Mouse (Mus musculus): Measurements from ENCODE around the gene 4931414P19Rik. TPM values are rescaled to one million over a fixed set of nuclear protein-coding genes. Genes with fewer than 3 reads are reported as not detected.

4931414P19Rik gene
- polyA plus RNA-seq (2012; fragmentation: generic; extraction: Trizol) = 6.0 TPM
- long read RNA-seq, experiment 1, partial matches to known transcripts = 0 of 4 reads
- long read RNA-seq, experiment 1, other reads (novel, unspliced or antisense) = 1 of 4 reads
- long read RNA-seq, experiment 2, transcript 4931414P19Rik-201 (7 exons, 2,670 nt) = major isoform, 8 of 14 reads
- long read RNA-seq, experiment 2, partial matches to known transcripts = 0 of 14 reads
- long read RNA-seq, experiment 2, other reads (novel, unspliced or antisense) = 6 of 14 reads

DNA sequence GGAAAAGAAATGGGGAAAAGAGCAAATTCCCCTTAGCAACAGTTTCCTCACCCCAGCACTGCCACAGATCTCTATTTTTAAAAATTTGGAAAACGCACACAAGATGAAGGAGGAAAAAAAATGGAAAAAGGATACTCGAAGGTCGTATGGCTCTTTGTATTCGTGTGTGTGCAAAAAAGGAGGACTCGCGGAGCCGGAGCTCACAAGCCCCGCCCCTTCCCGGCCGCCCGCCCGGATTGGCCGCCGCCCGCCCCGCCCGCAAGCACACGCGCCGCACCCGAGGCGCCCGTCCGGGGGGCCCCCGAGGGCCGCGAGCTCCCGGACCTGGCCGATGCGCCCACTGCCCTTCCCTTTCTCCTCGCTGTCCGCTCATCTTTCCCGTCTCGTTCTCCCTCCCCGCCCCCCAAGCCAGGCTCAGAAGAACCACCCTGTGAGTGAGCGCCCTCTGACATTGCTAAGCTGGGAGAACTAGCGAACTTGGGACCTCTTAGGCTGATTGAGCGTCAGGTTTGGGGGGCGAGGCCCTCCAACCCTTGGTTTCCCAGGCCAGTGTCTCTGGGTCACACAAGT, at the start of gene 4931414P19Rik:
TSS of gene 4931414P19Rik (minus strand) at position 242 of the 570 bp plus-strand sequence.
- Histone ChIP-seq H3ac (ENCODE audit: control insufficient read depth, insufficient read length, low read depth) (peak within 1 kb of the TSS; percentile 43), H3K79me3 (ENCODE audit: low read depth) (no peaks in the 10 kb centered on the region), H3K36me3 (ENCODE audit: control insufficient read depth, insufficient read depth) (peaks cover 10% of the 10 kb centered on the region), H3K79me2 (ENCODE audit: control insufficient read depth, insufficient read depth) (no peaks in the 10 kb centered on the region), H3K4me3 (ENCODE audit: insufficient read depth, poor library complexity, severe bottlenecking) (peak within 1 kb of the TSS; percentile 31), H3K27me3 (ENCODE audit: control insufficient read depth, insufficient read depth, insufficient read length) (no peaks in the 10 kb centered on the region)
- TF ChIP-seq CTCF (IDR thresholded peaks at IDR 0.05; ENCODE audit: control insufficient read depth, insufficient read depth, insufficient read length) (no peak), MYOG (IDR thresholded peaks at IDR 0.05; ENCODE audit: control insufficient read depth, extremely low read depth, insufficient read length) (no peak), MAX (IDR thresholded peaks at IDR 0.05) (no peak), CEBPB (IDR thresholded peaks at IDR 0.05; ENCODE audit: low read depth) (no peak), MYOD1 (IDR thresholded peaks at IDR 0.05; ENCODE audit: control insufficient read depth, insufficient read length, low read depth) (no peak), FOSL1 (IDR thresholded peaks at IDR 0.05; ENCODE audit: insufficient read depth, low read length, poor library complexity, severe bottlenecking) (no peak)

DNA sequence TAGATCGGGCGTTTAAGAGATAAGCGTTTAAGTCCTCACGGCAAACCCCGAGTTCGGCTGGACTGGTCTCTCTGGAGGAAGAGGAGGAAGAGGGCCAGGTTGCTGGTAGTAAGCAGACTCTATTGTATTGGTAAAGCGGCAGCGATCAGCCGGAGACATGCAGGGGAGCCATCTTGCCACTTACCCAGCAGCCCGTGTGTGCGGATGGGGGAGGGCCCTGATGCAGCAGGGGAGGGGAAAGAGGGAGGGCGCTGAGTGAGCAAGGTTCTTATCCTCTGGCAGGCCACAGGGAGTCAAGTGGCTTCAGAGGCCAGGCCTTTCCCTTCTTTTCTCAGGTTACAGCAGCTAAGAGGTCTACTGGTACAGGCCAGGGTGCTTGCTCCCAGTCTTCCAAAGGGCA, 47.7 kb upstream of the 4931414P19Rik start:
- TF ChIP-seq FOSL1 (IDR thresholded peaks at IDR 0.05; ENCODE audit: insufficient read depth, low read length, poor library complexity, severe bottlenecking) = no peak
- TF ChIP-seq MAX (IDR thresholded peaks at IDR 0.05) = peak; percentile 49
- peaks cover 50% of the 10 kb centered on the region for H3K79me2 ChIP-seq (ENCODE audit: control insufficient read depth, insufficient read depth)
- H3ac ChIP-seq (ENCODE audit: control insufficient read depth, insufficient read length, low read depth) = peak overlapping the region; percentile 68
- no peaks in the 10 kb centered on the region for H3K27me3 ChIP-seq (ENCODE audit: control insufficient read depth, insufficient read depth, insufficient read length)
- H3K36me3 ChIP-seq (ENCODE audit: control insufficient read depth, insufficient read depth) = peaks cover 66% of the 10 kb centered on the region
- peaks cover 34% of the 10 kb centered on the region for H3K79me3 ChIP-seq (ENCODE audit: low read depth)
- peak overlapping the region; percentile 79 for H3K4me3 ChIP-seq (ENCODE audit: insufficient read depth, poor library complexity, severe bottlenecking)

DNA sequence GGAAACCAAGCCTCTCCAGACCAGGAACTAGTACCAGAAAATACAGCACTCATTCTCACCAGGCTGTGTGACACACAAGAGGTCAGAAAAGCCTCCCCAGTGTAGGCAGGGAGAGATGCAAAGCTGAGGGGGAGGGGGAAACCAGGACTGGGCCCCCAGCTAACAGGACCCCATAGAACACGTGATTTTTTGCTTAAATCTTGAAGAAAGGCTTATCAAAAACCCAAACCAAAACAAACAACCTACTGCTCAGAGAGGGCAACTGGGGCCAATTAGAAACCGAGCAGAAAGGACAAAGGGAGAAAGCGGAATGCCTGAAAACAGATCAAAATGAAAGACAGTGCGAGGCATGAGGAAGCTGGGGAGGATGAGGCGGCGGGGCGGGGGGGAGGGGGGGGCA, 47.0 kb upstream of the 4931414P19Rik start:
- Histone ChIP-seq H3K4me3 (ENCODE audit: insufficient read depth, poor library complexity, severe bottlenecking) (peak overlapping the region; percentile 79), H3K36me3 (ENCODE audit: control insufficient read depth, insufficient read depth) (peaks cover 67% of the 10 kb centered on the region), H3K79me3 (ENCODE audit: low read depth) (peaks cover 39% of the 10 kb centered on the region), H3ac (ENCODE audit: control insufficient read depth, insufficient read length, low read depth) (peak overlapping the region; percentile 41), H3K27me3 (ENCODE audit: control insufficient read depth, insufficient read depth, insufficient read length) (no peaks in the 10 kb centered on the region), H3K79me2 (ENCODE audit: control insufficient read depth, insufficient read depth) (peaks cover 56% of the 10 kb centered on the region)
- TF ChIP-seq FOSL1 (IDR thresholded peaks at IDR 0.05; ENCODE audit: insufficient read depth, low read length, poor library complexity, severe bottlenecking) = no peak
- TF ChIP-seq CTCF (IDR thresholded peaks at IDR 0.05; ENCODE audit: control insufficient read depth, insufficient read depth, insufficient read length) = no peak
- no peak for TF ChIP-seq USF1 (IDR thresholded peaks at IDR 0.05; ENCODE audit: low read depth)
- TF ChIP-seq MAX (IDR thresholded peaks at IDR 0.05) = no peak
- no peak for TF ChIP-seq CEBPB (IDR thresholded peaks at IDR 0.05; ENCODE audit: low read depth)
- no peak for TF ChIP-seq MYOG (IDR thresholded peaks at IDR 0.05; ENCODE audit: control insufficient read depth, extremely low read depth, insufficient read length)
- no peak for TF ChIP-seq MYOD1 (IDR thresholded peaks at IDR 0.05; ENCODE audit: control insufficient read depth, insufficient read length, low read depth)

DNA sequence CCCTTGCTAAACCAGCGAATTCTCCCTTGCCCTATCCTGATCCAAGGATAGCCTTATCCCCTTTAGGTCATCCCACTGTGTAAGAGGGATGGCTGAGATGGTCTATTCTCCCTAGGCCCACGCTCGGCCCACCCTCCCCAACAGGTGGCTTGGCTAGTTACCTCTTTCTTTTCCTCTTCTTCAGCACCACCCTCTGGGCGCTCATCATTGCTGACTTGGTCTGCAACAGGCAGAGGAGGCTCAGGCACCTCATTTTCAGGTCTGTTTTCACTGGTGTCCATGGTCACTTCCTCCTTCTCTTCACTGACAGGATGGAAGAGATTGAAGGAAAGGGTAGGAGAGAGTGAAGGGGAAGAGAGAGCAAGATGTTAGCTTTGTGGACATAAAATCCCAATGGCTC, 45.8 kb upstream of the 4931414P19Rik start:
- H3K36me3 ChIP-seq (ENCODE audit: control insufficient read depth, insufficient read depth) = peaks cover 70% of the 10 kb centered on the region
- TF ChIP-seq CEBPB (IDR thresholded peaks at IDR 0.05; ENCODE audit: low read depth) = no peak
- TF ChIP-seq USF1 (IDR thresholded peaks at IDR 0.05; ENCODE audit: low read depth) = no peak
- no peak overlapping the region for H3K4me3 ChIP-seq (ENCODE audit: insufficient read depth, poor library complexity, severe bottlenecking)
- H3K79me2 ChIP-seq (ENCODE audit: control insufficient read depth, insufficient read depth) = peaks cover 62% of the 10 kb centered on the region
- no peak overlapping the region for H3ac ChIP-seq (ENCODE audit: control insufficient read depth, insufficient read length, low read depth)
- no peaks in the 10 kb centered on the region for H3K27me3 ChIP-seq (ENCODE audit: control insufficient read depth, insufficient read depth, insufficient read length)
- H3K79me3 ChIP-seq (ENCODE audit: low read depth) = peaks cover 39% of the 10 kb centered on the region

DNA sequence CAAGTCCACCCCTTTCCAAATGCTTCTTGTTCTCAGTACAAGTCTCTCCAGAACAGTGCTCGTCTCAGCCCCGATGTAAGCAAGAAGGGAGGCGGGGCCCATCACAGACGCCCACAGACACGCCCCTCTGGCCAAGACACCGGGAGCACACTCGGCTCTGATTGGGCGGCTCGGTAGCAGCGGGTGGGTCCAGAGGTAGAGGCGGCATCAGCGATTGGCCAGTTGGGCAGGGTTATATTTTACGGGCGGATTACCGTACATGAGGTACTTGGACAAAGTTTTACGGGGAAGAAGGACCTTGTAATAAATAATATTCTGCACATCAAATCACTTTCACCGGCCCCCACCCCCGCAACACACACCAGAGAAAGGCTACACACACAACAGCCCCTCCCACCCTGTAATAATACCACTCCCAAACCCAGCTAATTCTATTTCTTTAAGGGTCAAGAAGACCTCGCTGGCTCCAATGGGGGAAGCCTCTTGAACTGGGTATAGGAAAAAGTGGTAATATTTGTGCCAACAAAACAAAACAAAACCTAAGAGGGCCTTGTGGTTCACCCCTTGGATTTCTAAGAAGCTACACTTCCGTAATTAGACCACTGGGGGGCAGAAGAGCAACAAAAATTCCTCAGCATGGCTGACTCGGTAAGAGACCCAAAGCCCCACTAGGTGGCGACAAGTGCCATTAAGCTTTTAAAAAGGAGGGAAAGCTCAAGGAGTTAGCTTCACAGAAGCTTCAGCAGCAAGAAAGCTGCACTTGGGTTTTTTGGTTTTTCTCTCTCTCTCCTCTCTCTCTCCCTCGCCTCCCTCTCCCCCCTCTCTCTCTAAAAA, 45.0 kb upstream of the 4931414P19Rik start:
- TF ChIP-seq FOSL1 (IDR thresholded peaks at IDR 0.05; ENCODE audit: insufficient read depth, low read length, poor library complexity, severe bottlenecking) = no peak
- no peak for TF ChIP-seq USF1 (IDR thresholded peaks at IDR 0.05; ENCODE audit: low read depth)
- TF ChIP-seq CEBPB (IDR thresholded peaks at IDR 0.05; ENCODE audit: low read depth) = no peak
- TF ChIP-seq MAX (IDR thresholded peaks at IDR 0.05) = peak; percentile 42
- peak; percentile 68 for TF ChIP-seq CTCF (IDR thresholded peaks at IDR 0.05; ENCODE audit: control insufficient read depth, insufficient read depth, insufficient read length)
- peaks cover 62% of the 10 kb centered on the region for H3K79me2 ChIP-seq (ENCODE audit: control insufficient read depth, insufficient read depth)
- H3K79me3 ChIP-seq (ENCODE audit: low read depth) = peaks cover 39% of the 10 kb centered on the region
- no peaks in the 10 kb centered on the region for H3K27me3 ChIP-seq (ENCODE audit: control insufficient read depth, insufficient read depth, insufficient read length)
- no peak overlapping the region for H3K4me3 ChIP-seq (ENCODE audit: insufficient read depth, poor library complexity, severe bottlenecking)
- H3K36me3 ChIP-seq (ENCODE audit: control insufficient read depth, insufficient read depth) = peaks cover 72% of the 10 kb centered on the region
- H3ac ChIP-seq (ENCODE audit: control insufficient read depth, insufficient read length, low read depth) = no peak overlapping the region

DNA sequence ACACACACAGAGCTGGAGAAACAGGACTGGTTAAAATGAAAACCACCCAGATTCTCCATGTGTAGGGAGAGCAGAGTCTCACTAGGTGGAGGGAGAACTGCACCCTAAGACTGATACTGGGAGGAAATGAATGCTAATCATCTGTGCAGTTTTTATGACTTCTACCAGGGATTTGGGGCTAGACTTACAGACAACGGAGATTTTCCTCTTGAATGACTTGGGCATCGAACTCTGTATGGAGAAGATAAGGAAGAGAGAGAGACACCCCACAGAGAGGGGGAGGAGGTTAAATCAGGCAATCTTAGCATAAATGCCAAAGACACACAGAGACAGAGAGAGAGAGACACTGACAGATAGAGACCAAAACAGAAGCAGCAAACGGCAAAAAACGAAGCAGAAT, 42.1 kb upstream of the 4931414P19Rik start:
- no peaks in the 10 kb centered on the region for H3K27me3 ChIP-seq (ENCODE audit: control insufficient read depth, insufficient read depth, insufficient read length)
- H3ac ChIP-seq (ENCODE audit: control insufficient read depth, insufficient read length, low read depth) = no peak overlapping the region
- H3K79me3 ChIP-seq (ENCODE audit: low read depth) = peaks cover 33% of the 10 kb centered on the region
- H3K79me2 ChIP-seq (ENCODE audit: control insufficient read depth, insufficient read depth) = peaks cover 55% of the 10 kb centered on the region
- H3K36me3 ChIP-seq (ENCODE audit: control insufficient read depth, insufficient read depth) = peaks cover 90% of the 10 kb centered on the region
- no peak overlapping the region for H3K4me3 ChIP-seq (ENCODE audit: insufficient read depth, poor library complexity, severe bottlenecking)
- TF ChIP-seq CEBPB (IDR thresholded peaks at IDR 0.05; ENCODE audit: low read depth) = no peak
- no peak for TF ChIP-seq CTCF (IDR thresholded peaks at IDR 0.05; ENCODE audit: control insufficient read depth, insufficient read depth, insufficient read length)
- no peak for TF ChIP-seq USF1 (IDR thresholded peaks at IDR 0.05; ENCODE audit: low read depth)
- TF ChIP-seq MAX (IDR thresholded peaks at IDR 0.05) = no peak
- TF ChIP-seq FOSL1 (IDR thresholded peaks at IDR 0.05; ENCODE audit: insufficient read depth, low read length, poor library complexity, severe bottlenecking) = no peak
- TF ChIP-seq MYOD1 (IDR thresholded peaks at IDR 0.05; ENCODE audit: control insufficient read depth, insufficient read length, low read depth) = no peak
- TF ChIP-seq MYOG (IDR thresholded peaks at IDR 0.05; ENCODE audit: control insufficient read depth, extremely low read depth, insufficient read length) = no peak
